Mouse (Mus musculus) liver, adult 10 weeks (tissue): ENCODE measurements around the gene Ube2b. TPM values are rescaled to one million over a fixed set of nuclear protein-coding genes. Genes with fewer than 3 reads are reported as not detected.

ENCODE experiments used
- polyA plus RNA-seq: library from polyadenylated mRNA; stranded (reverse); fragments of 350-450 nt; fragmentation: Illumina TruSeq; extraction: RNeasy Lipid Tissue Mini Kit (QIAGEN cat#74804); gene quantifications from one replicate; pipeline ENCODE4 v1.2.3, GENCODE M21; 2014; ENCODE audit warnings: low read depth, low replicate concordance

Gene Ube2b
- polyA plus RNA-seq = 259 TPM

DNA sequence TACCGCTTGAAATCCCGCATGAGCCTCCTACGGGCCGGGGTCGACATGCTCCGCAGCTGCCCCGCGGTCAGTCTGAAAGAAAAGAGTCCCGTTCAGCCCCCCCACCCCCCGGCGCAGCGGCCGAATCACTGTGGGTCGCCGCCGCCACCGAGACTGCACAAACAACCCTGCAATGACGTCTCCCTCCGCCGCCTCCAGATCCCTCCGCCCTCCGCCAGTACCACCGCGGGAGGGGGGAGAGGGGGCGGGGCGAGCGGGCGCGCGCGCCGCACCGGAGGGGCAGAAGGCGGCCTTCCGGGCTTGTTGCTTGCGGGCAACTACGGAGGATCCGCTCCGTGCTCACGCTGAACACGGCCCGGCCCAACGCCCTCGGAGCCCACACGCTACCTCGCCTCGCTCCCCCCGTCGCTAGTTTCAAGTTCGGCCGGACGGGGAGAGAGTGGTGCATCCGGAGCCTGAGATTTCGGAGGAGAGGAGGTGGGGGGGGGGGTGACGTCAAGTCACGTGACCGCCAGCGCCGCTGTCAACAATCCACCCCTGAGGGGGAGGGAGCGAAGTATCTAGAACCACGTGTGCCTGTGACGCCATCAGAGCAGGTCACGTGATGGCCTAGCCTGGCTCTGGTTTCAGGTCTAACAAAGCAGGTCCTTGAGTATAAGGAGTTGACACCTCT, at the start of gene Ube2b:
Ube2b (minus strand) TSS at position 473 of the 673 bp plus-strand sequence.

DNA sequence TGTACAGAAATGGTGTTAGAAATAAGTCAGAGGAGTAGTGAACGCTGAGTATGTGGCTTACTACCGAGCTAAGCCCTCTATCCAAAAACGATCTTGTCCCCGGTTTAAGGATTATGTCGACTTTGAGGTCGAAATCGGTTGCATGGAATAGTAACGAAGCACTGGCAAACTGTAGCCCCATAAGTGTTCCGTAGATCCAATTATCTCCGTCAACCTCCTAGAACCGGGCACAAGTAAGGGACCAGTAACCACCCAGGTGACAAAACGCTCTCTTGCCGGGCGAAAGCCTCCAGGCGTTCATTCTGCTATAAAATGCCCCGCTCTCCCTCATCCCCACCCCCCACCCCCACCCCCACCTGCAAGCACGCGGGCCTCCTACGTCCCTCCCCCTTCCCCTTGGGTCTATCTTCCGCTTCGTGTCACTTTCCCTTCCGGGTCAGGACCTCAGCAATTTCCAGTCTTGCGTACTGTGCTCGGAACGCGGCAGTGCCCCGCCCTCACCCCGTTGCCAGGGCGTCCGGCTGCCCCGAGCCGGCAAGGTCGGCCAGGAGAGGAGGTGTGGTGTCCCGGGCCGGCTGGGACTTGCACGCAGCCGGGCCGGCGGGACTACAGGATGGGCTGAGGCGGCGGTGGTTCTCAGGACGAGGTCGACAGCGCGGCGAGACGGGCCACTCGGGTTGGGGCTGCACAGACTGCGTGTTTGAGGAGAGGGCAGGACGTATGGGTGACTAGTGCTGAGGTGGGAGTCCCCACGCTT, 3.4 kb upstream of the Ube2b start, which contains the start of gene Cdkl3:
Cdkl3 (plus strand) TSS at position 450 of the 757 bp plus-strand sequence.

DNA sequence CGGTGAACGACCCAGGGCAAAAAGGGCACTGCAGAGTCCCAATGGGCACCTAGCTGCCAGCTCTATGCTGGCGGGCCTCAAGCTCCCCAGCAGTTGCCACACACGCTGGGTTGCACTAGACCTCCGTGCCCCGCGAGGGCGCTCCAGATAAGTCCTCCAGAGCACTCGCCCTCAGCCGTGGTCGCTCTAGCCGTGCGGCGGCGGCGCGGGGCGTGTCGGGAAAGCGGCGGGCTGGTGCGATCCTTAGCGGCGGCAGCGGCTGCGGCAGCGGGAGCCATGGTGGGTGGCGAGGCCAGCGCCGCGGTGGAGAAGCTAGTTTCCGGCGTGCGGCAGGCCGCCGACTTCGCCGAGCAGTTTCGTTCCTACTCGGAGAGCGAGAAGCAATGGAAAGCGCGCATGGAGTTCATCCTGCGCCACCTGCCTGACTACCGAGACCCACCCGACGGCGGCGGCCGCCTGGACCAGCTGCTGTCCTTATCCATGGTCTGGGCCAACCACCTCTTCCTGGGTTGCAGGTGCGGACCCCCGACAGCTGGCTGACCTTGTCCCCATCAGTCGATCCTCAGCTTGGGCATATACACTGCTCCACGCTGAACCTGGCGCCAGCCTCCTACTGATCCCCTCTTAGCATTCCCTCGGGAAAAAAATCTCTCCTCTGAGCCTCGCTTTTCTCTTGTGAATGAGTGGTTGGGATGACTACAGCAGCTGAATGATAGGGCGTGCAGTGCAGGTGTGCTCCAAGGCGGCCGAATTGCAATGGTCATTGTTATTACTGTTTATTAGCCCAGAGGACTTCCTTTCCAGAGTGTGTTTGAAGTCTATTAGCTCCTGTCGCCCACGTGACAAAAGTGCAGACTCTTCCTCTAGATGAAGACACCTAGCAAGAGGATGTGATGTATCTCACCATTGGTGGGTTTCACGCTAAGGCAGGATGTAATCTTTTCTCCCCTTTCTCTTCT, 32.8 kb downstream of the Ube2b start, which contains the start of gene Cdkn2aipnl:
Cdkn2aipnl (plus strand) TSS at position 219 of the 959 bp plus-strand sequence.

Other genes starting within 250 kb of the Ube2b start
- 82.0 TPM for gene Sec24a, start 237.1 kb downstream of the Ube2b start, polyA plus RNA-seq
- gene Sar1b, start 237.1 kb downstream of the Ube2b start, polyA plus RNA-seq = 610 TPM
- gene Jade2, start 143.1 kb downstream of the Ube2b start, polyA plus RNA-seq = 2.0 TPM
- gene Cdkn2aipnl, start 33.1 kb downstream of the Ube2b start, polyA plus RNA-seq = 12.9 TPM
- 0.90 TPM for gene Cdkl3, start 3.5 kb upstream of the Ube2b start, polyA plus RNA-seq
- 59.2 TPM for gene Ppp2ca, start 97.9 kb upstream of the Ube2b start, polyA plus RNA-seq
- gene Olfr1373, start 144.8 kb upstream of the Ube2b start, polyA plus RNA-seq = not detected
- gene Olfr1371, start 213.2 kb upstream of the Ube2b start, polyA plus RNA-seq = not detected
- 674 TPM for gene Skp1a, start 231.2 kb upstream of the Ube2b start, polyA plus RNA-seq